Mouse (Mus musculus) WW6 (cell line): ENCODE results near the gene Dnah2.
A peak's percentile ranks its signal among the peaks of the same experiment; 100 is the strongest.

ENCODE experiments used
- DNase-seq: peaks from one replicate; pipeline ENCODE4 v3.0.0-alpha.2; 2013; ENCODE audit warnings: low read depth, low spot score

The Dnah2 gene

GRCm38 (mm10) chr11:69390400-69391034 lies 158.4 kb downstream of the Dnah2 start:
- DNase-seq, result no peak

- no peak for DNase-seq
Observed at GRCm38 (mm10) chr11:69389531-69390399, 159.1 kb downstream of the Dnah2 start.

GRCm38 (mm10) chr11:69388680-69389079 lies 160.2 kb downstream of the Dnah2 start:
- no peak for DNase-seq

GRCm38 (mm10) chr11:69386758-69387157 lies 162.2 kb downstream of the Dnah2 start:
- no peak for DNase-seq

- no peak for DNase-seq
Observed at GRCm38 (mm10) chr11:69384979-69385378, 163.9 kb downstream of the Dnah2 start.

- DNase-seq, result no peak
Observed at GRCm38 (mm10) chr11:69382478-69383105, 166.3 kb downstream of the Dnah2 start.

- no peak for DNase-seq
Observed at GRCm38 (mm10) chr11:69381356-69381755, 167.6 kb downstream of the Dnah2 start.

GRCm38 (mm10) chr11:69379600-69379999 lies 169.3 kb downstream of the Dnah2 start:
- no peak for DNase-seq

GRCm38 (mm10) chr11:69377766-69378165 lies 171.1 kb downstream of the Dnah2 start:
- no peak for DNase-seq

GRCm38 (mm10) chr11:69375646-69376045 lies 173.3 kb downstream of the Dnah2 start:
- DNase-seq, result no peak

GRCm38 (mm10) chr11:69373223-69373965 lies 175.5 kb downstream of the Dnah2 start:
- peak; percentile 80 for DNase-seq

- no peak for DNase-seq
Observed at GRCm38 (mm10) chr11:69372780-69373170, 176.1 kb downstream of the Dnah2 start.

- DNase-seq, result no peak
Observed at GRCm38 (mm10) chr11:69372056-69372779, 176.7 kb downstream of the Dnah2 start.

GRCm38 (mm10) chr11:69371601-69372000 lies 177.3 kb downstream of the Dnah2 start:
- DNase-seq, result no peak

GRCm38 (mm10) chr11:69370817-69371215 lies 178.1 kb downstream of the Dnah2 start:
- DNase-seq, result no peak
